Mouse (Mus musculus): ENCODE measurements around the gene Cacna1c.

- TF ChIP-seq HCFC1 (IDR thresholded peaks at IDR 0.05; ENCODE audit: borderline replicate concordance, insufficient read depth, low read length) = no peak
- no peak for TF ChIP-seq CHD2 (IDR thresholded peaks at IDR 0.05; ENCODE audit: low read depth, low read length)
- no peak for TF ChIP-seq MAFK (IDR thresholded peaks at IDR 0.05; ENCODE audit: insufficient read depth, low read depth, low read length)
- TF ChIP-seq ZC3H11A (IDR thresholded peaks at IDR 0.05; ENCODE audit: borderline replicate concordance, low read depth, low read length) = no peak
- no peak for TF ChIP-seq ZNF384 (IDR thresholded peaks at IDR 0.05; ENCODE audit: low read depth, low read length)
These were observed 96.9 kb downstream of the Cacna1c start for GRCm38 (mm10) chr6:119099333-119099732.
